Mouse (Mus musculus) heart, embryonic 13.5 days (tissue): Measurements from ENCODE around the gene U2surp. TPM values are rescaled to one million over a fixed set of nuclear protein-coding genes. Genes with fewer than 3 reads are reported as not detected.

Experiments
- ATAC-seq: fragments of 200-750 bp; cut with Nextera tagmentation; 2 replicates; pipeline ENCODE4 v1.8.0; 2017; ENCODE audit warnings: moderate TSS enrichment; ENCODE audit not compliant: insufficient number of reproducible peaks, low FRiP score, low TSS enrichment; ENCODE audit errors: extremely low read depth
- H3K27ac ChIP-seq: fragments of 300-500 bp; sonication (generic); replicated peaks from 2 replicates; pipeline ENCODE4 v1.5.1; 2015; ENCODE audit warnings: moderate library complexity, mild to moderate bottlenecking, inconsistent platforms
- H3K27me3 ChIP-seq: fragments of 300-500 bp; sonication (generic); replicated peaks from 2 replicates; pipeline ENCODE4 v1.6.1; 2015; ENCODE audit warnings: mild to moderate bottlenecking, inconsistent platforms
- H3K36me3 ChIP-seq: fragments of 300-500 bp; sonication (generic); 2 replicates; pipeline ENCODE4 v1.6.1; 2015; ENCODE audit warnings: mild to moderate bottlenecking, inconsistent platforms
- H3K4me1 ChIP-seq: fragments of 300-500 bp; sonication (generic); 2 replicates; pipeline ENCODE4 v1.6.1; 2015; ENCODE audit warnings: inconsistent platforms
- H3K4me2 ChIP-seq: fragments of 300-500 bp; sonication (generic); 2 replicates; pipeline ENCODE4 v1.6.1; 2015; ENCODE audit warnings: inconsistent platforms, mild to moderate bottlenecking, moderate library complexity
- H3K4me3 ChIP-seq: fragments of 300-500 bp; sonication (generic); 2 replicates; pipeline ENCODE4 v1.5.1; 2015; ENCODE audit warnings: moderate library complexity, mild to moderate bottlenecking, inconsistent platforms
- H3K9ac ChIP-seq: fragments of 300-500 bp; sonication (generic); 2 replicates; pipeline ENCODE4 v1.6.1; 2015; ENCODE audit warnings: inconsistent platforms, mild to moderate bottlenecking, moderate library complexity
- H3K9me3 ChIP-seq: fragments of 300-500 bp; sonication (generic); 2 replicates; pipeline ENCODE4 v1.6.1; 2016; ENCODE audit warnings: inconsistent platforms
- WGBS: fragments of 180-500 bp; shearing (Covaris S2); methylation state at CpG from one replicate; pipeline ENCODE4 v1.1.7; 2015; ENCODE audit warnings: mixed read lengths; 5-methylcytosine and 5-hydroxymethylcytosine counted together
- polyA plus RNA-seq: library from polyadenylated mRNA; unstranded; fragments of >200 nt; fragmentation: Nextera tagmentation; extraction: Ambion mirVana; gene quantifications from 2 replicates; pipeline ENCODE4 v1.2.1, GENCODE M21; 2015

Gene U2surp
- polyA plus RNA-seq, 1 experiment from 2014 or later = 79.6 TPM

- 53% methylated on average over 3 of the region's 3 CpGs for WGBS
- Histone ChIP-seq H3K27me3 (no peaks in the 10 kb centered on the region), H3K4me1 (peaks cover 7% of the 10 kb centered on the region; the same call in 1 of the 2 replicates), H3K4me3 (no peak overlapping the region), H3K36me3 (peaks cover 15% of the 10 kb centered on the region), H3K4me2 (no peak overlapping the region), H3K9ac (no peak overlapping the region), H3K9me3 (no peaks in the 10 kb centered on the region), H3K27ac (no peak overlapping the region)
- ATAC-seq = no peak
These were observed 59.9 kb downstream of the U2surp start for GRCm38 (mm10) chr9:95451931-95452330.

DNA sequence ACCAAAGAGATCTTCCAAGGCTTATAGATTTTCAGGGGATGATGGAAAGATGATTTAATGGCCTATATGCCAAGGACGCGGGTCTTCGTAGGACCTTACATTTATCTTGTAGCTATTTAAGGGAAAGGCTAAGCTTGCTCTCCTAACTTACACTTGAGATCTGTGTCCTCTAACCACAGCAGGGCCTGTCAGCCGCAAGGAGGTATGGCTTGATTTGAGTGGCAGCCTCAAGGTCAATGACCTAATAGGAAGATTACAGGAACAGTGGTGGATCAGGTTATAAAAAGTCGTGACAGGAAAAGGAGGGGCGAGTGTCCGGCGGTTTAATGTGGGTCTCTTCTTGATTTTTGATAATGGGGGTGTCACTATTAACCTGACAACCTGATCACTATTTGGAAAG is 61.2 kb downstream of the U2surp start:
- peaks cover 12% of the 10 kb centered on the region; the same call in 1 of the 2 replicates for H3K4me1 ChIP-seq
- WGBS = 48% methylated on average over 8 of the region's 8 CpGs
- H3K4me2 ChIP-seq = no peak overlapping the region
- H3K36me3 ChIP-seq = peaks cover 2% of the 10 kb centered on the region
- H3K9ac ChIP-seq = no peak overlapping the region
- H3K9me3 ChIP-seq = 0 out of 2 replicates have a peak, but pooled peaks cover under 1% of the 10 kb centered on the region
- H3K27me3 ChIP-seq = no peaks in the 10 kb centered on the region
- H3K4me3 ChIP-seq = no peak overlapping the region
- H3K27ac ChIP-seq = peak overlapping the region; percentile 48
- ATAC-seq = no peak

GRCm38 (mm10) chr9:95442321-95442731 is 69.5 kb downstream of the U2surp start:
- peak overlapping the region; percentile 68 for H3K4me2 ChIP-seq
- no peaks in the 10 kb centered on the region; the same call in 1 of the 2 replicates for H3K27me3 ChIP-seq
- 0 out of 2 replicates have a peak, but pooled peaks cover 3% of the 10 kb centered on the region for H3K36me3 ChIP-seq
- peak overlapping the region; percentile 69 for H3K9ac ChIP-seq
- H3K27ac ChIP-seq = no peak overlapping the region
- peaks cover 5% of the 10 kb centered on the region; the same call in 1 of the 2 replicates for H3K9me3 ChIP-seq
- 3% methylated on average over 13 of the region's 13 CpGs for WGBS
- no peak for ATAC-seq
- peak overlapping the region; percentile 42 for H3K4me3 ChIP-seq
- peaks cover 18% of the 10 kb centered on the region for H3K4me1 ChIP-seq

DNA sequence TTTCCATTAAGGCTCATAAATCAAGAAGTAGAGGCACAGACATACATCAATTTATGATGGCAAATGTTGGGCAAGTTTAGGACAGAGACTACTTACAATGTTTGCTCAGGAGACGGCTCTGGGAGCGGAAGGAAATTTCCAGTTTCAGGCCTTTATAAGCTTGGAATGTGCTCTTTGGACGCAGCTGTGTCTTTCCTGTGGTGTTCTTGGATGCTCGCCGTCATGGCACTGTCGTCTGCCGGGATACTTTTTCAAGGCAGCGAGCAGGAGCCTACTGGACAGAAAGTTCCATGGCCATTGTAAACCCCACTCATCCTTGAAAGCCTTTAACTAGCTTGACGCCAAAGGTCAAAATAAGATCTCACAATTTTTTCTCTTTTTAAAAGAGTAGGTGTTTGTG is 73.9 kb downstream of the U2surp start:
- 84% methylated on average over 9 of the region's 9 CpGs for WGBS
- no peaks in the 10 kb centered on the region; the same call in 1 of the 2 replicates for H3K27me3 ChIP-seq
- H3K4me3 ChIP-seq = no peak overlapping the region
- H3K9ac ChIP-seq = no peak overlapping the region
- peaks cover 13% of the 10 kb centered on the region for H3K4me1 ChIP-seq
- no peak overlapping the region for H3K27ac ChIP-seq
- H3K36me3 ChIP-seq = no peaks in the 10 kb centered on the region
- no peaks in the 10 kb centered on the region for H3K9me3 ChIP-seq
- H3K4me2 ChIP-seq = no peak overlapping the region
- no peak for ATAC-seq

DNA sequence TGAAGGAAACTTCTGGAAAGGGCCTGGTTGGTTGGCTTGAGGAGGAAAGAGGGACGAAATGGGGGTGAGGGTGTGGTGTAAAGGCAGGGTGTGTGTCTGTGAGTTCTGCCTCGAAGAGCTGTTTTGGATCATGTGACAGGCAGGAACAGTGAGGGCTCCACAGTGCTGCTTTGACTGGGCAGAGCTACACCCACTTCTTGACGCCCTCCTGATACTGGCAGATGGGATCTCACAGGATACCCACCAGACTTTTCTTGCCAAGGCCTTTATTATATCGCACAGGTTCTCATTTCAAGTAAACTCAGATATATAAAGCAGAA is 75.5 kb downstream of the U2surp start:
- no peak for ATAC-seq
- 69% methylated on average over 4 of the region's 4 CpGs for WGBS

GRCm38 (mm10) chr9:95435506-95436293 is 76.1 kb downstream of the U2surp start:
- Histone ChIP-seq H3K27ac (no peak overlapping the region), H3K4me2 (no peak overlapping the region), H3K9me3 (0 out of 2 replicates have a peak, but pooled peaks cover under 1% of the 10 kb centered on the region), H3K36me3 (no peaks in the 10 kb centered on the region), H3K27me3 (no peaks in the 10 kb centered on the region), H3K4me3 (no peak overlapping the region), H3K9ac (no peak overlapping the region), H3K4me1 (no peaks in the 10 kb centered on the region)
- ATAC-seq = no peak
- WGBS = 70% methylated on average over 20 of the region's 20 CpGs

More for the DNA sequence above, 75.5 kb downstream of the U2surp start:
- Histone ChIP-seq H3K27ac (no peak overlapping the region), H3K27me3 (no peaks in the 10 kb centered on the region), H3K9me3 (no peaks in the 10 kb centered on the region), H3K4me3 (no peak overlapping the region), H3K4me2 (no peak overlapping the region), H3K36me3 (no peaks in the 10 kb centered on the region), H3K9ac (no peak overlapping the region), H3K4me1 (no peaks in the 10 kb centered on the region)

- peaks cover 8% of the 10 kb centered on the region; the same call in 1 of the 2 replicates for H3K9me3 ChIP-seq
- no peak overlapping the region for H3K27ac ChIP-seq
- WGBS = 82% methylated on average over 4 of the region's 4 CpGs
- no peak for ATAC-seq
- no peak overlapping the region for H3K4me2 ChIP-seq
- H3K27me3 ChIP-seq = no peaks in the 10 kb centered on the region
- H3K4me3 ChIP-seq = no peak overlapping the region
- no peaks in the 10 kb centered on the region for H3K4me1 ChIP-seq
- H3K36me3 ChIP-seq = no peaks in the 10 kb centered on the region
- H3K9ac ChIP-seq = no peak overlapping the region
These were observed 83.5 kb downstream of the U2surp start for GRCm38 (mm10) chr9:95428277-95428676.

- ATAC-seq = no peak
- Histone ChIP-seq H3K36me3 (no peaks in the 10 kb centered on the region), H3K4me3 (no peak overlapping the region), H3K9me3 (peaks cover 5% of the 10 kb centered on the region; the same call in 1 of the 2 replicates), H3K27me3 (peaks cover 14% of the 10 kb centered on the region), H3K4me2 (no peak overlapping the region), H3K9ac (no peak overlapping the region), H3K27ac (no peak overlapping the region), H3K4me1 (no peaks in the 10 kb centered on the region)
These were observed 97.9 kb downstream of the U2surp start for GRCm38 (mm10) chr9:95413911-95414310.

DNA sequence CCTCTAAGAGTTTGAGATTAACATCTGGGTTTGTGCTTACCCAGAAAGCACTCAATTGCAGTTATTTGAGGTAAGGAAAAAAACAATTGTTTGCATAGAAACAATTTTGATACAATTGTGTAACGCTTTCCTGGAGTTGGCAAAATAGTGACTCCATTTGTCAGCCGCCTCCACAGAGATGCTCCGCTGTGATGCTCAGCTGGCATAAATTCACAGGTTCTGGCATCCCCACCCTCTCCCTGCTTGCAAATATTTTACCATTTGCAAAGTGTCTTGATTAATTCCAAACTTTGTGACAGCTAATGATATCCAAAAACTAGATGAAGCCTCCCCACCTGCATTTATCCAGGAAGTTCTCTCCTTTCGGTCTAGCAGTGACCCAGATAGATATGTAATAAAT is 99.7 kb downstream of the U2surp start:
- Histone ChIP-seq H3K36me3 (no peaks in the 10 kb centered on the region), H3K27ac (no peak overlapping the region), H3K4me1 (peaks cover 8% of the 10 kb centered on the region), H3K4me3 (no peak overlapping the region), H3K9ac (no peak overlapping the region), H3K9me3 (peaks cover 5% of the 10 kb centered on the region; the same call in 1 of the 2 replicates), H3K4me2 (no peak overlapping the region), H3K27me3 (peaks cover 27% of the 10 kb centered on the region)
- WGBS = 79% methylated on average over 4 of the region's 4 CpGs
- ATAC-seq = no peak

DNA sequence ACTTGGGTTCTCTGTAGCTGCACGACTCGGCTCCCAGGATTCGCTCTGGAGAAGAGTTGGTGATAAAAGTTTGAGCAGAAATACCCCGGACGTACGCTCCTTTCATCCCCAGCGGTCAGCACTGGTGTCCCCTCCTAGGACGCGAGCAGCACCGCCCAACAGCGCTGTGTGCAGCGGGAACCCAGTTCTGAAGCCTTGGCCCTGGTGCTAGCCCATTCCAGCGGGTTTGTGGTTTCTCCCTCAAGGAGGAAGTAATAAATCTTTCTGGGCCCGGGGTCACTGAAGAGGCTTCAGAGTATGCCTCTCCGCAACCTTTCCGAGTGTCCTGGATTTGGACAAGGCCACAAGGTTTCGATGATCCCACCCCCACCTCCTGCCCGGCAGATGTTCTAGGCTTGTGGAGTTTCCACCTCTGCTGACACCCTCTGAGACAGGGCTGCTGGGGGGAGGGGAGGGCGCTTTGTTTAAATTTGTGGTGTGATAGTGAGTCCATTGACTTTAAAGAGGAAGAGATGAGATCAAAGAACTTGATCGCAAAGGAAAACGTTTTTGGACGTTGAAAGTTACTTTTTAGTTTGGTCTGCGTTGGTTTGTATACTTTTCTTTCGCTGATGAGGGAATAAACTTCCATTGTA is 104.1 kb downstream of the U2surp start:
- peaks cover 41% of the 10 kb centered on the region for H3K27me3 ChIP-seq
- H3K36me3 ChIP-seq = no peaks in the 10 kb centered on the region
- 1% methylated on average over 24 of the region's 24 CpGs for WGBS
- peak overlapping the region; percentile 85 for H3K9ac ChIP-seq
- peak overlapping the region; percentile 99 for H3K4me2 ChIP-seq
- peak overlapping the region; percentile 70 for H3K27ac ChIP-seq
- peaks cover 17% of the 10 kb centered on the region for H3K4me1 ChIP-seq
- no peaks in the 10 kb centered on the region for H3K9me3 ChIP-seq
- ATAC-seq = peak; percentile 11; the same call in 1 of the 2 replicates
- peak overlapping the region; percentile 79 for H3K4me3 ChIP-seq
